Mouse (Mus musculus): Measurements from ENCODE around the gene Tbc1d1.

Tbc1d1 gene

GRCm38 (mm10) chr5:64206875-64207274 lies 50.8 kb downstream of the Tbc1d1 start:
- DNase-seq (ENCODE audit: low spot score): no peak

GRCm38 (mm10) chr5:64207800-64208199 lies 51.7 kb downstream of the Tbc1d1 start:
- DNase-seq (ENCODE audit: low spot score): no peak

GRCm38 (mm10) chr5:64210817-64211216 lies 54.7 kb downstream of the Tbc1d1 start:
- no peak for DNase-seq (ENCODE audit: low spot score)

- DNase-seq (ENCODE audit: low spot score): no peak
Observed at GRCm38 (mm10) chr5:64211284-64211683, 55.2 kb downstream of the Tbc1d1 start.

- no peak for DNase-seq (ENCODE audit: low spot score)
Observed at GRCm38 (mm10) chr5:64212206-64212605, 56.1 kb downstream of the Tbc1d1 start.

- DNase-seq (ENCODE audit: low spot score): no peak
Observed at GRCm38 (mm10) chr5:64212619-64213018, 56.5 kb downstream of the Tbc1d1 start.

GRCm38 (mm10) chr5:64215806-64216205 lies 59.7 kb downstream of the Tbc1d1 start:
- DNase-seq (ENCODE audit: low spot score): no peak

GRCm38 (mm10) chr5:64216326-64216725 lies 60.2 kb downstream of the Tbc1d1 start:
- no peak for DNase-seq (ENCODE audit: low spot score)

- DNase-seq (ENCODE audit: low spot score): no peak
Observed at GRCm38 (mm10) chr5:64217256-64217655, 61.2 kb downstream of the Tbc1d1 start.

- DNase-seq (ENCODE audit: low spot score): no peak
Observed at GRCm38 (mm10) chr5:64217816-64218602, 61.9 kb downstream of the Tbc1d1 start.

GRCm38 (mm10) chr5:64218603-64218999 lies 62.5 kb downstream of the Tbc1d1 start:
- DNase-seq (ENCODE audit: low spot score): no peak

- DNase-seq (ENCODE audit: low spot score): no peak
Observed at GRCm38 (mm10) chr5:64220776-64221175, 64.7 kb downstream of the Tbc1d1 start.

- no peak for DNase-seq (ENCODE audit: low spot score)
Observed at GRCm38 (mm10) chr5:64224735-64225425, 68.8 kb downstream of the Tbc1d1 start.

GRCm38 (mm10) chr5:64228252-64228651 lies 72.1 kb downstream of the Tbc1d1 start:
- no peak for DNase-seq (ENCODE audit: low spot score)

GRCm38 (mm10) chr5:64229336-64229866 lies 73.3 kb downstream of the Tbc1d1 start:
- no peak for DNase-seq (ENCODE audit: low spot score)

GRCm38 (mm10) chr5:64230061-64230466 lies 74.0 kb downstream of the Tbc1d1 start:
- peak; percentile 94 for DNase-seq (ENCODE audit: low spot score)

GRCm38 (mm10) chr5:64230507-64231041 lies 74.5 kb downstream of the Tbc1d1 start:
- DNase-seq (ENCODE audit: low spot score): peak; percentile 27

- DNase-seq (ENCODE audit: low spot score): no peak
Observed at GRCm38 (mm10) chr5:64232872-64233271, 76.8 kb downstream of the Tbc1d1 start.

GRCm38 (mm10) chr5:64234269-64234985 lies 78.3 kb downstream of the Tbc1d1 start:
- no peak for DNase-seq (ENCODE audit: low spot score)

GRCm38 (mm10) chr5:64235250-64235649 lies 79.1 kb downstream of the Tbc1d1 start:
- DNase-seq (ENCODE audit: low spot score): no peak

GRCm38 (mm10) chr5:64236561-64236960 lies 80.5 kb downstream of the Tbc1d1 start:
- no peak for DNase-seq (ENCODE audit: low spot score)

- no peak for DNase-seq (ENCODE audit: low spot score)
Observed at GRCm38 (mm10) chr5:64237263-64237662, 81.2 kb downstream of the Tbc1d1 start.
